Mouse (Mus musculus) C2C12 (cell line): ENCODE measurements around the gene Kank1.

Experiments
- CTCF ChIP-seq: IDR thresholded peaks from one replicate; pipeline ENCODE4 v1.5.1; 2011; ENCODE audit not compliant: control insufficient read depth, insufficient read depth, insufficient read length
- FOSL1 ChIP-seq: IDR thresholded peaks from one replicate; pipeline ENCODE4 v1.8.0; 2011; ENCODE audit warnings: mild to moderate bottlenecking, low read length; ENCODE audit not compliant: poor library complexity, insufficient read depth, severe bottlenecking

GRCm38 (mm10) chr19:25351257-25351955 is 114.6 kb downstream of the Kank1 start:
- no peak for TF ChIP-seq FOSL1
- no peak for TF ChIP-seq CTCF
